Mouse (Mus musculus): ENCODE measurements around the gene Slc7a11. TPM values are rescaled to one million over a fixed set of nuclear protein-coding genes. Genes with fewer than 3 reads are reported as not detected.

Gene Slc7a11
- polyA plus RNA-seq, 1 experiment from 2014 or later, result 3.1 TPM

DNA sequence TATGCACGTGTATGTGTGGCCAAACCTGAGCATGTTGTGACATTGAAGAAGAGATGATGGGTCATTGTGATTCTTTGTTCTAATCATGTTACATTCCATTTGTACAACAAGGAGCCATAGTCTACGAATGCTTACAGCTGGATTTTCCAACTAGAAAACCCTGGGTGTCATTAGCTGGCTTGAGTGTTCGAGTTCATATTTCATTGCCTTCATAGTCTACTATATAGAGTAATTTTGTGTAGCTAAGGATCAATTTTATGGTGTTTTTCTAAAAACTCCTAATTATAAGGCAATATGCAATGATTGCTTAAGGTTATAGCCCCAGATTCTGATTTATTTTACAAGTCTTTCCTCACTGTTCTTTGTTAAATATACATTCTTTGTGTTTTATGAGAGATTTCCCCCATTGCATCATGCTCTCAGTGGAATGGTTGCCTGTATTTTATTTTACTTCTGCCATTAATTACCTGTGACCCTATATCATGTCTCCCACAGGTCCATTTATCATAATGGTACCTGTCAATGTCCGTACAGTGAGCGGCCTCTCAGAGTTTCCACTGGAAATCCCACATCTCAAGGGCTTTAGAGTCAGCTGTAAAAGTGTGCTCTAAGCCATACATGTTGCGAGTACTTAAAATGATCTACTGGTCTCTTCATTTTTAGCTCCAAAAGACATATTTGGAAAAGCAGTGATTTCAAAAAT lies 193.7 kb downstream of the Slc7a11 start:
- H3K9me3 ChIP-seq (replicated peaks), result no peaks in the 10 kb centered on the region
- 81% methylated on average over 6 of the region's 6 CpGs for WGBS
- no peak overlapping the region for H3K9ac ChIP-seq (replicated peaks)
- no peaks in the 10 kb centered on the region for H3K4me1 ChIP-seq
- no peak overlapping the region for H3K27ac ChIP-seq (replicated peaks)
- H3K27me3 ChIP-seq (replicated peaks), result no peaks in the 10 kb centered on the region
- H3K4me3 ChIP-seq (replicated peaks), result no peak overlapping the region
- H3K36me3 ChIP-seq, result no peaks in the 10 kb centered on the region
- no peak for ATAC-seq (ENCODE audit: low FRiP score)
- H3K4me2 ChIP-seq, result no peak overlapping the region

- Histone ChIP-seq H3K4me1 (no peaks in the 10 kb centered on the region), H3K4me3 (replicated peaks) (no peak overlapping the region), H3K27me3 (replicated peaks) (no peaks in the 10 kb centered on the region), H3K9me3 (replicated peaks) (no peaks in the 10 kb centered on the region), H3K9ac (replicated peaks) (no peak overlapping the region), H3K27ac (replicated peaks) (no peak overlapping the region), H3K36me3 (no peaks in the 10 kb centered on the region), H3K4me2 (no peak overlapping the region)
- 36% methylated on average over 3 of the region's 3 CpGs for WGBS
- no peak for ATAC-seq (ENCODE audit: low FRiP score)
Measured at GRCm38 (mm10) chr3:50235990-50236389, 207.4 kb downstream of the Slc7a11 start.

DNA sequence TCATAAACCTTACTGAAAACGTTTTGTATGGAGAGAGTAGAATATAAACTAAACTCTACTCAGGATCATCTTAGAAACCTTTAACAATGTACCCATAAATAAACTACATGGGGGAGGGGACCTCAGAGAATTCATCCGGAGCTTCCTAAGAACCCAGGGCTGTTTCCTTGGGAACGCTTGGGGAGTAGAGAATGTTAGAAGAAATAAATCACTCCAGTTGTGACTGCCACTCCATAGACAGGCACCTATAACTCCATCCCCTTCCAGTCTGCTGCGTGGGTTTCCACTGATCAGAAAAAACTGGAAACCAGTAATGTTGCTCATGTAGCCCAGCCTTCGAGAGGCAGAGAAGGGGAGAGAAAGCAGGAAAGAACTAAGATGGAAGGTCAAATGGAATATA lies 210.3 kb downstream of the Slc7a11 start:
- 11% methylated on average over 5 of the region's 5 CpGs for WGBS
- H3K9ac ChIP-seq (replicated peaks), result no peak overlapping the region
- no peak overlapping the region for H3K4me2 ChIP-seq

DNA sequence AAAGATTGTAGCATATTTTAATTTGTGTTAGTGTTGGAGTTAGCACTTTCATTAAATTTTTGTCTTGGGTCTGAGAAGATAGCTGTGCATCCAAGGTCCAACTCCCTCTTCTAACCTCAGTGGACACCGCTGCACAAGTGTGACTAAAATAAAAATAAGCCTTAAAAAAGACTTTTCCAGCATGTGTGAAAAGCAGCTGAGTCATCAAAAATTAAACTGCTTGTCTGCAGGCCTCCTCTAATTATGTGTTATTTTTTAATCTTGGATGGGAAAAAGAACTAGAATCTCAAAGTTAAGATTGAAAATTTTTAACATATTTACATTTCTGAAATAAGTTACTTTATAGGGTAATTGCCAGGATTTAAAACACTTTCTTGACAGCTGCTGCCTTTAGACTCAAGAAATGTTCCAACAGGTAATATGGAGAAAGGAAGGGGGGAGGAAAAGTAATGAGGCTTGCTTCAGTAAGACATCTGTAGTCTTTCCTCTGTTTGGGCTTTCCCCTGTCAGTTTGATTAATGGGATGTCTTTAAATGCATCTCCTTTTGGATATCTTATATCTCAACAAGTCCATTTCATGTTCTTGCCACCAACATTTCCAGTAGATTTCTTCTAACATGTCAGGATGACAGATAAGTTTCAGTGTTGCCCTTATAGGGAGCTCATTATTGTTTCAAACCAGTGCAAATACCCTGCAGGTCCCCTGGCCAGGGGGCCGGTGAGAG lies 218.9 kb downstream of the Slc7a11 start:
- no peaks in the 10 kb centered on the region for H3K9me3 ChIP-seq (replicated peaks)
- no peaks in the 10 kb centered on the region for H3K36me3 ChIP-seq
- no peak overlapping the region for H3K9ac ChIP-seq (replicated peaks)

More for the DNA sequence above, 210.3 kb downstream of the Slc7a11 start:
- Histone ChIP-seq H3K27ac (replicated peaks) (no peak overlapping the region), H3K36me3 (no peaks in the 10 kb centered on the region), H3K9me3 (replicated peaks) (no peaks in the 10 kb centered on the region), H3K4me1 (no peaks in the 10 kb centered on the region), H3K4me3 (replicated peaks) (no peak overlapping the region), H3K27me3 (replicated peaks) (no peaks in the 10 kb centered on the region)
- ATAC-seq (ENCODE audit: low FRiP score), result no peak

DNA sequence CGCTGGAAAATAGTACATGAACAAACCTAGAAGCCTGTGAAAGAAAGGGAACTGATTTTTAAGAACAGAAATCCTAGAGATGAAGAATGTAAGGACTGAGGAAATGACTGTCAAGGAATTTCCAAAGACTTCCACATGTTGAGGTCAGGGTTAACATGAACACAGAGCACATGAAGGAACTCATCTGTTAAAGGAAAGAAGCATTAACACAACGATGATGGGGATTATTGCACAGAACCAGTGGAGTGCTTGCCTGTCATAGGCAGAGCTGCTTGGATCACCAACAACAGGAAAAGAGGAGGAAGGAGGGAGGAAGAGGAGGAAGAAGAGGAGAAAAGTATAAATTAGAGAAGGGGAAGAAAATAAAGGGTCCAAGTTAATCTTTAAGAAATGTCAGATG lies 223.0 kb downstream of the Slc7a11 start:
- H3K9me3 ChIP-seq (replicated peaks), result no peaks in the 10 kb centered on the region
- no peaks in the 10 kb centered on the region for H3K4me1 ChIP-seq
- H3K9ac ChIP-seq (replicated peaks), result no peak overlapping the region
- no peak for ATAC-seq (ENCODE audit: low FRiP score)
- 67% methylated on average over 2 of the region's 2 CpGs for WGBS
- no peak overlapping the region for H3K4me2 ChIP-seq
- H3K36me3 ChIP-seq, result no peaks in the 10 kb centered on the region
- no peak overlapping the region for H3K4me3 ChIP-seq (replicated peaks)
- H3K27ac ChIP-seq (replicated peaks), result no peak overlapping the region
- no peaks in the 10 kb centered on the region for H3K27me3 ChIP-seq (replicated peaks)

More for the DNA sequence above, 218.9 kb downstream of the Slc7a11 start:
- Histone ChIP-seq H3K27me3 (replicated peaks) (no peaks in the 10 kb centered on the region), H3K4me3 (replicated peaks) (no peak overlapping the region), H3K4me1 (no peaks in the 10 kb centered on the region), H3K4me2 (no peak overlapping the region), H3K27ac (replicated peaks) (no peak overlapping the region)
- 79% methylated on average over 2 of the region's 2 CpGs for WGBS
- no peak for ATAC-seq (ENCODE audit: low FRiP score)

DNA sequence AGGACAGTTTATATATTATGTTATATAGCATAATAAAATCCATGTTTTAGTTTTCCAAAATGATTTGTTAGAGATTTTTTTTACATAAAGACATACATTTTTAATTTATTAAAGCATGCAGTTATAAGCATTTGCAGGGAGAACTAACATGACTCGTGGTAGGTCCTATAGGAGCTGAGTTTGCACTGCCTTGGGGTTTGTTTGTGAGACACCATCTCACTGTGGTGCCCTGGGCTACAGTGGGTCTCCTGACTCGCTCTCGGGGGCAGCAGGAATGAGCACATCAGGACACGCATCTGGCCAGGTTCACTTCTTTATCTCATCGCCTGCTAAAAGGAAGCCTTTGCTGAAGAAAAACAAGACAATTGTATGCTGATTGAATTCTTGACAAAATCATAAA lies 257.0 kb downstream of the Slc7a11 start:
- no peak for ATAC-seq (ENCODE audit: low FRiP score)
- H3K4me2 ChIP-seq, result no peak overlapping the region
- WGBS, result 84% methylated on average over 5 of the region's 5 CpGs

GRCm38 (mm10) chr3:50185879-50186278 lies 257.5 kb downstream of the Slc7a11 start:
- Histone ChIP-seq H3K9ac (replicated peaks) (no peak overlapping the region), H3K9me3 (replicated peaks) (no peaks in the 10 kb centered on the region), H3K4me1 (no peaks in the 10 kb centered on the region), H3K27me3 (replicated peaks) (no peaks in the 10 kb centered on the region), H3K36me3 (no peaks in the 10 kb centered on the region), H3K27ac (replicated peaks) (no peak overlapping the region), H3K4me3 (replicated peaks) (no peak overlapping the region), H3K4me2 (no peak overlapping the region)
- ATAC-seq (ENCODE audit: low FRiP score), result no peak
- 54% methylated on average over 2 of the region's 2 CpGs for WGBS

More for the DNA sequence above, 257.0 kb downstream of the Slc7a11 start:
- Histone ChIP-seq H3K9me3 (replicated peaks) (no peaks in the 10 kb centered on the region), H3K9ac (replicated peaks) (no peak overlapping the region), H3K27ac (replicated peaks) (no peak overlapping the region), H3K4me3 (replicated peaks) (no peak overlapping the region), H3K27me3 (replicated peaks) (no peaks in the 10 kb centered on the region), H3K4me1 (no peaks in the 10 kb centered on the region), H3K36me3 (no peaks in the 10 kb centered on the region)

DNA sequence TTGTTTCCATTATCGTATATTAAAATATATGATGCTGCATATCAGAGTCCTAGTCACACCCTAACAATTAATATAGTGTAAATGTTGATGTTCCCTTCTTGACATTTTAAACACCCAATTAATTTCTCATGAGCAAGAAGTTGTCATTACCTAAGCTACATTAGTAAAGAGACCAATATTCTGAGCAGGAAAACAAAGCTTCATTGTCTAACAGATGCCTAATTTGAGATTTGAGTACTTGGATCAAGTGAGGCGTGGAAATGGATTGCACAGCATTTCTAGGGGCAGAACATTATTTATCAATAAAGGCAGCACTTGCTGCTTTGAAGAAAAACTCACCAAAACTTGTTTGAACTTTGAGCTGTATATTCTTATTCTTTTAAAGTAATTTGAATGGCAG lies 282.7 kb downstream of the Slc7a11 start:
- Histone ChIP-seq H3K36me3 (no peaks in the 10 kb centered on the region), H3K4me1 (no peaks in the 10 kb centered on the region), H3K27ac (replicated peaks) (no peak overlapping the region), H3K27me3 (replicated peaks) (no peaks in the 10 kb centered on the region), H3K4me3 (replicated peaks) (no peak overlapping the region), H3K4me2 (no peak overlapping the region), H3K9me3 (replicated peaks) (no peaks in the 10 kb centered on the region), H3K9ac (replicated peaks) (no peak overlapping the region)
- WGBS, result 81% methylated on average over 2 of the region's 2 CpGs
- ATAC-seq (ENCODE audit: low FRiP score), result no peak

- H3K27ac ChIP-seq (replicated peaks), result no peak overlapping the region
- H3K36me3 ChIP-seq, result no peaks in the 10 kb centered on the region
- H3K9me3 ChIP-seq (replicated peaks), result no peaks in the 10 kb centered on the region
- no peak for ATAC-seq (ENCODE audit: low FRiP score)
- no peaks in the 10 kb centered on the region for H3K27me3 ChIP-seq (replicated peaks)
- H3K4me2 ChIP-seq, result no peak overlapping the region
- H3K4me3 ChIP-seq (replicated peaks), result no peak overlapping the region
- H3K9ac ChIP-seq (replicated peaks), result no peak overlapping the region
- H3K4me1 ChIP-seq, result no peaks in the 10 kb centered on the region
Measured at GRCm38 (mm10) chr3:50144144-50144543, 299.3 kb downstream of the Slc7a11 start.

GRCm38 (mm10) chr3:50138319-50138718 lies 305.1 kb downstream of the Slc7a11 start:
- WGBS, result 77% methylated on average over 3 of the region's 3 CpGs
- H3K9me3 ChIP-seq (replicated peaks), result no peaks in the 10 kb centered on the region

GRCm38 (mm10) chr3:50132204-50132603 lies 311.2 kb downstream of the Slc7a11 start:
- Histone ChIP-seq H3K4me2 (no peak overlapping the region), H3K36me3 (no peaks in the 10 kb centered on the region), H3K4me1 (no peaks in the 10 kb centered on the region), H3K9me3 (replicated peaks) (no peaks in the 10 kb centered on the region), H3K27me3 (replicated peaks) (no peaks in the 10 kb centered on the region), H3K9ac (replicated peaks) (no peak overlapping the region), H3K4me3 (replicated peaks) (no peak overlapping the region), H3K27ac (replicated peaks) (no peak overlapping the region)
- no peak for ATAC-seq (ENCODE audit: low FRiP score)
- WGBS, result 94% methylated on average over 5 of the region's 5 CpGs

More at GRCm38 (mm10) chr3:50138319-50138718, 305.1 kb downstream of the Slc7a11 start:
- H3K27ac ChIP-seq (replicated peaks), result no peak overlapping the region
- ATAC-seq (ENCODE audit: low FRiP score), result no peak
- no peaks in the 10 kb centered on the region for H3K4me1 ChIP-seq
- H3K4me3 ChIP-seq (replicated peaks), result no peak overlapping the region
- H3K36me3 ChIP-seq, result no peaks in the 10 kb centered on the region
- H3K9ac ChIP-seq (replicated peaks), result no peak overlapping the region
- H3K4me2 ChIP-seq, result no peak overlapping the region
- H3K27me3 ChIP-seq (replicated peaks), result no peaks in the 10 kb centered on the region

DNA sequence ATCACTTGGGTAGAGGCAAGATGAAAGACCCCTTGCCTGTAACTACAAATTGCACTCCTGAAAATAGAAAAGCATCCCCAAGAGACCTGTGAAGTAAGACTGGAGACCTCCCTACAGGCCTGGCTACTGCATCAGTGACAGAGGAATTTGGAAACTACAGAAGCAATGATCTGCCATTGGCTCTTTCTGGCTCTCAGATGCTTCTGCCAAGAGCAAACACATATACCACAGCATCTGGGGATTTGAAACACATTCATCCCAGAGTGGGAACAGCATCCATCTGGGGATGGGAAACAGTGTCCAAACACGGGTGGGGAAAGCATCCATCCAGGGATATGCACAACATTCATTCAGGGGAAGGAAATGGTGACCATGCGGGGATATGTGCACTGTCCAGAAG lies 313.1 kb downstream of the Slc7a11 start:
- no peaks in the 10 kb centered on the region for H3K9me3 ChIP-seq (replicated peaks)
- no peaks in the 10 kb centered on the region for H3K36me3 ChIP-seq
- no peaks in the 10 kb centered on the region for H3K27me3 ChIP-seq (replicated peaks)
- 93% methylated on average over 2 of the region's 2 CpGs for WGBS
- H3K4me3 ChIP-seq (replicated peaks), result no peak overlapping the region
- H3K9ac ChIP-seq (replicated peaks), result no peak overlapping the region
- no peak overlapping the region for H3K27ac ChIP-seq (replicated peaks)
- H3K4me1 ChIP-seq, result no peaks in the 10 kb centered on the region
- H3K4me2 ChIP-seq, result no peak overlapping the region
- no peak for ATAC-seq (ENCODE audit: low FRiP score)
